Mouse (Mus musculus) liver, embryonic 14.5 days (tissue): Measurements from ENCODE around the gene Hoxd11.

Source experiments
- CTCF ChIP-seq: IDR thresholded peaks from 2 replicates; pipeline ENCODE4 v1.5.1; 2016; ENCODE audit warnings: antibody characterized with exemption, low read depth, control low read depth
- EP300 ChIP-seq: IDR thresholded peaks from 2 replicates; pipeline ENCODE4 v1.6.1; 2016; ENCODE audit warnings: antibody characterized with exemption, low read depth

DNA sequence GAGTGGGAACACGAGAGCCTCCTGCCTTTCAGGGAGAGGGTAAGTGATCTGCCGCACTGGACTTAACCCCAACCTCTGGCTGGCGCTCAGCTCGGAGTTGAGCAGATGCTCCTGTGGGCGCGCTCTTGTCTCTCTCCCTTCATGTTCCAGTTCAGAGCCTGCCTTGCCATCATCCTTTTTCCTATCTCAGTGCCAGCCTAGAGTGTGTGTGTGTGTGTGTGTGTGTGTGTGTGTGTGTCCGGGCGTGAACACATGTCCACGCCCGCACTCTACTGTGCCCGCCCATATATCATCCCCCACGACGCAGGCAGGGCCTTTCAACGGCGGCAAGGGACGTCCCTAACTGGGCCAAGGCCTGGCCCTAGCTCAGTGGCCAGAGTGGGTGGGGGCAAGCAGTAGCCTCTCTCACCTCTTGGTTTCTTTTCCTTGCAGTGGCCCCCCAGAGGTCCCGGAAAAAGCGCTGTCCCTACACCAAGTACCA lies 4.2 kb downstream of the Hoxd11 start:
- no peak for TF ChIP-seq CTCF
- no peak for TF ChIP-seq EP300
